Mouse (Mus musculus) WW6 (cell line): ENCODE data around the gene Caap1.

Experiments
- DNase-seq: peaks from one replicate; pipeline ENCODE4 v3.0.0-alpha.2; 2013; ENCODE audit warnings: low read depth, low spot score

Gene Caap1

GRCm38 (mm10) chr4:94556265-94557054 is at the start of gene Caap1, which contains the start of gene Gm10306:
TSS of gene Caap1 (minus strand) at chr4:94556796.
TSS of gene Gm10306 (plus strand) at chr4:94556546.
- DNase-seq = peak; percentile 81

GRCm38 (mm10) chr4:94605591-94605990 is 49.0 kb upstream of the Caap1 start:
- no peak for DNase-seq

GRCm38 (mm10) chr4:94604452-94605019 is 47.9 kb upstream of the Caap1 start:
- no peak for DNase-seq

GRCm38 (mm10) chr4:94603031-94603629 is 46.5 kb upstream of the Caap1 start, which contains the start of gene Plaa:
TSS of gene Plaa (minus strand) at chr4:94603244.
- peak; percentile 81 for DNase-seq

GRCm38 (mm10) chr4:94602496-94603030 is 46.0 kb upstream of the Caap1 start:
- DNase-seq = no peak

GRCm38 (mm10) chr4:94601395-94601794 is 44.8 kb upstream of the Caap1 start:
- DNase-seq = no peak

- DNase-seq = no peak
Measured at GRCm38 (mm10) chr4:94592709-94593108, 36.1 kb upstream of the Caap1 start.

GRCm38 (mm10) chr4:94591765-94592381 is 35.3 kb upstream of the Caap1 start:
- DNase-seq = no peak

GRCm38 (mm10) chr4:94572677-94573076 is 16.1 kb upstream of the Caap1 start:
- no peak for DNase-seq

- no peak for DNase-seq
Measured at GRCm38 (mm10) chr4:94564297-94564696, 7.7 kb upstream of the Caap1 start.

- DNase-seq = no peak
Measured at GRCm38 (mm10) chr4:94561954-94562648, 5.5 kb upstream of the Caap1 start.

GRCm38 (mm10) chr4:94560316-94560715 is 3.7 kb upstream of the Caap1 start:
- DNase-seq = no peak

- DNase-seq = no peak
Measured at GRCm38 (mm10) chr4:94559266-94559665, 2.7 kb upstream of the Caap1 start.

GRCm38 (mm10) chr4:94557145-94557544 is 549 bp upstream of the Caap1 start:
- no peak for DNase-seq

- DNase-seq = no peak
Measured at GRCm38 (mm10) chr4:94554955-94555494, 1.6 kb downstream of the Caap1 start.

GRCm38 (mm10) chr4:94544321-94544720 is 12.3 kb downstream of the Caap1 start:
- DNase-seq = no peak

GRCm38 (mm10) chr4:94543041-94543440 is 13.6 kb downstream of the Caap1 start:
- no peak for DNase-seq

- no peak for DNase-seq
Measured at GRCm38 (mm10) chr4:94533205-94533604, 23.4 kb downstream of the Caap1 start.

- no peak for DNase-seq
Measured at GRCm38 (mm10) chr4:94529448-94529847, 27.1 kb downstream of the Caap1 start.

GRCm38 (mm10) chr4:94523321-94523720 is 33.3 kb downstream of the Caap1 start:
- no peak for DNase-seq

- peak; percentile 26 for DNase-seq
Measured at GRCm38 (mm10) chr4:94517631-94518030, 39.0 kb downstream of the Caap1 start.
